Mouse (Mus musculus): ENCODE measurements around the gene Zdhhc7.

The Zdhhc7 gene

GRCm38 (mm10) chr8:120101068-120101972, at the start of gene Zdhhc7:
Zdhhc7 (minus strand) TSS chr8:120101482.
- DNase-seq: peak; percentile 84

- DNase-seq: no peak
Measured at GRCm38 (mm10) chr8:120150028-120150427, 48.7 kb upstream of the Zdhhc7 start.

GRCm38 (mm10) chr8:120146051-120146450, 44.8 kb upstream of the Zdhhc7 start:
- DNase-seq: no peak

- DNase-seq: no peak
Measured at GRCm38 (mm10) chr8:120144652-120145301, 43.5 kb upstream of the Zdhhc7 start.

GRCm38 (mm10) chr8:120143911-120144651, 42.8 kb upstream of the Zdhhc7 start:
- peak; percentile 55 for DNase-seq

GRCm38 (mm10) chr8:120140769-120141168, 39.5 kb upstream of the Zdhhc7 start:
- no peak for DNase-seq

GRCm38 (mm10) chr8:120138958-120139357, 37.7 kb upstream of the Zdhhc7 start:
- no peak for DNase-seq

- DNase-seq: peak; percentile 64
Measured at GRCm38 (mm10) chr8:120136618-120137017, 35.3 kb upstream of the Zdhhc7 start.

- DNase-seq: no peak
Measured at GRCm38 (mm10) chr8:120135687-120136086, 34.4 kb upstream of the Zdhhc7 start.

- no peak for DNase-seq
Measured at GRCm38 (mm10) chr8:120133169-120133568, 31.9 kb upstream of the Zdhhc7 start.

GRCm38 (mm10) chr8:120131158-120131557, 29.9 kb upstream of the Zdhhc7 start:
- no peak for DNase-seq

- no peak for DNase-seq
Measured at GRCm38 (mm10) chr8:120129547-120129946, 28.3 kb upstream of the Zdhhc7 start.

- no peak for DNase-seq
Measured at GRCm38 (mm10) chr8:120126357-120127161, 25.3 kb upstream of the Zdhhc7 start.

- DNase-seq: no peak
Measured at GRCm38 (mm10) chr8:120124836-120125389, 23.6 kb upstream of the Zdhhc7 start.

- no peak for DNase-seq
Measured at GRCm38 (mm10) chr8:120124261-120124660, 23.0 kb upstream of the Zdhhc7 start.

GRCm38 (mm10) chr8:120120951-120121350, 19.7 kb upstream of the Zdhhc7 start:
- DNase-seq: no peak

GRCm38 (mm10) chr8:120119931-120120330, 18.6 kb upstream of the Zdhhc7 start:
- DNase-seq: no peak

GRCm38 (mm10) chr8:120119429-120119828, 18.1 kb upstream of the Zdhhc7 start:
- DNase-seq: peak; percentile 41

- DNase-seq: no peak
Measured at GRCm38 (mm10) chr8:120118847-120119246, 17.6 kb upstream of the Zdhhc7 start.

GRCm38 (mm10) chr8:120118162-120118561, 16.9 kb upstream of the Zdhhc7 start:
- DNase-seq: no peak

GRCm38 (mm10) chr8:120116600-120116999, 15.3 kb upstream of the Zdhhc7 start:
- no peak for DNase-seq

GRCm38 (mm10) chr8:120114315-120114841, 13.1 kb upstream of the Zdhhc7 start:
- DNase-seq: no peak

Data from right cerebral cortex, postnatal 14 days (tissue).